26 mouse cellular contexts compared by ENCODE assay signal in the genomic region with DNA sequence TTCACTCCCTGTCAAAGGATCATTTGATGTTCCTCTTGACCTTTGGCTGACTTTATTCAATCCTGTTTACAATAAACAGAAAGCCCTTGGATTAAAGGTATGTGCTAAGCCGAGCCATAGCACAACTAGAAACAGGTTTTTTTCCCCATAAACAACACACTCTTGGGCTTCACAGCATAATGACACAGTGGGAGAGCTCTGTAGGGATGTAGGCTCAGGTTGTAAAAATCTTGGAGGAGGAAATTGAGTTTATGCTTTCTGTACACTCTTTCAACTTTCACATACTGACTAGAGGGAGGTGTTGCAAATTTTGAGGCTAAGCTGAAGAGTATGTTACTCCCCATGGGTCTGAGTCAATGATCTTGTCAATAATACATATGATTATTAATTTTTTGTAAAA.
"Had no signal": no experiment of that assay in that cellular context is flagged by ENCODE, and none has a peak within 500 bp of the region (broad histone marks: within the 10 kb centered on the region; RNA-seq: fewer than 3 reads in every experiment).

No protein-coding gene starts in this region.

- DNase-seq: gastrocnemius, postnatal 14 days; gastrocnemius, postnatal 36 days; heart, adult 11 months; heart, adult 2 months; heart, postnatal 14 days; heart, postnatal 36 days; kidney, adult 11 months; kidney, adult 2 months; kidney, adult 9 months; kidney, postnatal 14 days; kidney, postnatal 36 days; layer of hippocampus, adult 9-11 months; layer of hippocampus, postnatal 36 days; left cerebral cortex, postnatal 4 days had no signal

- H3K4me2 ChIP-seq: heart, embryonic 11.5 days; heart, embryonic 13.5 days; heart, embryonic 15.5 days; hindbrain, embryonic 13.5 days; hindbrain, embryonic 15.5 days; kidney, embryonic 15.5 days; limb, embryonic 15.5 days; liver, embryonic 12.5 days had no signal

- H3K9ac ChIP-seq: heart, embryonic 13.5 days; heart, embryonic 15.5 days; hindbrain, embryonic 13.5 days; hindbrain, embryonic 15.5 days; kidney, embryonic 15.5 days; limb, embryonic 15.5 days; liver, embryonic 12.5 days; liver, embryonic 14.5 days had no signal

- H3K27me3 ChIP-seq: heart, embryonic 13.5 days; heart, embryonic 15.5 days; hindbrain, embryonic 13.5 days; hindbrain, embryonic 15.5 days; kidney, embryonic 15.5 days; limb, embryonic 15.5 days; liver, embryonic 12.5 days had no signal

- H3K4me3 ChIP-seq: heart, adult 2 months; heart, embryonic 13.5 days; heart, embryonic 15.5 days; hindbrain, embryonic 13.5 days; hindbrain, embryonic 15.5 days; kidney, embryonic 15.5 days; limb, embryonic 15.5 days; liver, embryonic 12.5 days had no signal

- H3K27ac ChIP-seq: heart, adult 2 months; heart, embryonic 13.5 days; heart, embryonic 15.5 days; hindbrain, embryonic 13.5 days; hindbrain, embryonic 15.5 days; hindbrain, postnatal 0 days; kidney, embryonic 15.5 days; kidney, postnatal 0 days; limb, embryonic 15.5 days; liver, embryonic 12.5 days; liver, embryonic 14.5 days had no signal

- H3K36me3 ChIP-seq: heart, embryonic 13.5 days; heart, embryonic 15.5 days; hindbrain, embryonic 13.5 days; hindbrain, embryonic 15.5 days; kidney, embryonic 15.5 days; limb, embryonic 15.5 days; liver, embryonic 12.5 days had no signal

- ATAC-seq: hindbrain, postnatal 0 days; intestine, embryonic 16.5 days; liver, embryonic 12.5 days had no signal

- H3K4me1 ChIP-seq: heart, embryonic 13.5 days; heart, embryonic 15.5 days; hindbrain, embryonic 13.5 days; hindbrain, embryonic 15.5 days; kidney, embryonic 15.5 days; limb, embryonic 15.5 days; liver, embryonic 12.5 days had no signal

- H3K9me3 ChIP-seq: heart, embryonic 13.5 days; heart, embryonic 15.5 days; hindbrain, embryonic 13.5 days; hindbrain, embryonic 15.5 days; kidney, embryonic 15.5 days; limb, embryonic 15.5 days; liver, embryonic 12.5 days had no signal
